Mouse (Mus musculus) thymus, postnatal 0 days (tissue): ENCODE measurements around the gene Spib. TPM values are rescaled to one million over a fixed set of nuclear protein-coding genes. Genes with fewer than 3 reads are reported as not detected.
A peak's percentile ranks its signal among the peaks of the same experiment; 100 is the strongest.

Experiments
- DNase-seq: peaks from one replicate; pipeline ENCODE4 v3.0.0-alpha.2; 2015; ENCODE audit warnings: low spot score
- microRNA-seq: library from miRNA; unstranded; fragments of <30 nt; microRNA quantifications from one replicate; pipeline ENCODE4, GENCODE M21; 2016; ENCODE audit warnings: borderline number of aligned reads
- polyA plus RNA-seq: library from polyadenylated mRNA; unstranded; fragments of >200 nt; fragmentation: Nextera tagmentation; extraction: Ambion mirVana; gene quantifications from 2 replicates; pipeline ENCODE4 v1.2.1, GENCODE M21; 2015

Gene Spib
- polyA plus RNA-seq, 1 experiment from 2014 or later: 16.3 TPM

GRCm38 (mm10) chr7:44490281-44490680 is 41.6 kb downstream of the Spib start:
- no peak for DNase-seq

GRCm38 (mm10) chr7:44488545-44488944 is 43.3 kb downstream of the Spib start:
- DNase-seq: no peak

- DNase-seq: no peak
Observed at GRCm38 (mm10) chr7:44487936-44488335, 43.9 kb downstream of the Spib start.

DNA sequence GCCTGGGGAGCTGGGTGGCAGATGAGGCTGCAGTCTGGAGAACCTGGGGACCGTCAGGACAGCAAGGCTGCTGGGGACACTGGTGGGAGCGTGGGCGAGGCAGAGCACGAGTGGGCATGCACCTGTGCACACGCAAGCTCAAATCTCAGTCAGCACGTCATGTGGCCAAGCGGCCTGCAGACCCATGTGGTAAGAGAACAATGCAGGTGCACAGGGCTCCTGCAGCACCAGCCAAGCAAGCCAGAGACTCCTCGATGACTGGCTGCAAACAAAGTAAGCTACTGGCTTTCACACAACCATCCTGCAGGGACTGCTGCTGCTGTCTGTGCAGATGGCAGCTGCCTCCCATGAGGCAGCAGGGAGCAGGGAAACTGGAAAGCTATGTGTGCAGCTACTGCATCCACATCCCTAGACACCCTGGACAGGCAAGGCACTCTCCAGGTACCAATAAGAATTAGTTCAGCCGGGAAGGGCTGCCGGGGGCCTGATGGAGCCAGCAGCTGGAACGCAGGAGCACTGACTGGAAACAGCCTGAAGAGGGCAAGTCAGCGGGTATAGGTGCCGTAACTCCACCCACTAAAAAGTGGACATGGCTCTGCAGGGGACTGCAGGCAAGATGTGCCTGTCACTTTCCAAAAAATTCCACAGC is 44.8 kb downstream of the Spib start:
- DNase-seq: no peak

DNA sequence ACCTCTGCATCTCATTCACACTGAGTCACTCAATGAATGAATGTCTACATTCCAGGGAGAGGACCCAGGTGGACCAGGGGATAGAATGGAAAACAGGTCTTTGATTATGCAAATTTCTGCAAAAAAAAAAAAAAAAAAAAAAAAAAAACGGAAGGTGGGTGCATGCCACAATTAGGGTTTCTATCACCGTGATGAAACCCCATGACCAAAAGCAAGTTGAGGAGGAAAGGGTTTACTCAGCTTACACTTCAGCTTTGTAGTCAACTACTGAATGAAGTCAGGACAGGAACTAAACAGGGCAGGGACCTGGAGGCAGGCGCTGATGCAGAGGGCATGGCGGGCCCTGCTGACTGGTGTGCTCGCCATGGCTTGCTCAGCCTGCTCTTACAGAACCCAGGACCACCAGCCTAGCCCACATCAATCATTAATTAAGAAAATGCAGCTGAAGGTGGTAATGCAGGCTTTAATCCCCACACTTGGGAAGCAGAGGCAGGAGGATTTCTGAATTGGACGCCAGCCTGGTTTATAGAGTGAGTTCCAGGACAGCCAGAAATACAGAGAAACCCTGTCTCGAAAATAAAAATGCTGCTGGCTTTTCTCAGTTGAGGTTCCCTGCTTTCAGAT is 46.2 kb downstream of the Spib start:
- DNase-seq: no peak

DNA sequence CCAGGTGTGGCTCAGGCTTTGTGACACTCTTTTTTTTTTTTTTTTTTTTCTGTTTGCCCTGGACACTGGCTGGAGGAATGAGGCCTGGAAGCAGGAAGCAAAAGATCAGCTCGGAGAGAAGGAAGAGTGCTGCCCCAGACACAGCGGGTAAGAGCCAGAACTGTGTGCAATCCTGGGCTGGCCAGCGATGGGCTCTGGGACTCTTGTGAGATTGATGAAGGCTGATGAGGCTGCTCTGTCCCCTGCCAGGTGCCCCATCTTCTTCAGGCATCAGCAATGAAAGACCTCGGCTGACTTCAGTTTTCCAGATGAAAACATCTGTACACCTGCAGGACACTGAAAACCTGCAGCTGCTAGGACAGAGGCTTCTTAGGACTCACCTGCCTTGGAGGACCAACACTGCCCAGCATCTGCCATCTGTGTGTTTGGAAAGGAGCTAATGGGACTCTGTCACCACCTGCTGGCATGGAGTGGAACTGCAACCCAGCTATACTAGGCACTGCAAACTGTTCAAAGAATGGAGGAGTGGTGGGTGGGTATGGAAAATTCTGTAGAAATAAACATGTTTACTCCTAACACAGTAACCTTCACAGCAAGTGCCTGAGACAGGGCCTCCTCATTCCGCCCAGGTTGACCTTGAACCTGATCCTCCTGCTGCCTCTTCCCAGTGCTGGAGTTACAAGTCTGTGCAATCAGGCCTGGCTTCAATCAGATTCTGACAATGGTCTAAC is 46.9 kb downstream of the Spib start:
- DNase-seq: peak; percentile 79

- DNase-seq: no peak
Observed at GRCm38 (mm10) chr7:44484109-44484508, 47.8 kb downstream of the Spib start.

DNA sequence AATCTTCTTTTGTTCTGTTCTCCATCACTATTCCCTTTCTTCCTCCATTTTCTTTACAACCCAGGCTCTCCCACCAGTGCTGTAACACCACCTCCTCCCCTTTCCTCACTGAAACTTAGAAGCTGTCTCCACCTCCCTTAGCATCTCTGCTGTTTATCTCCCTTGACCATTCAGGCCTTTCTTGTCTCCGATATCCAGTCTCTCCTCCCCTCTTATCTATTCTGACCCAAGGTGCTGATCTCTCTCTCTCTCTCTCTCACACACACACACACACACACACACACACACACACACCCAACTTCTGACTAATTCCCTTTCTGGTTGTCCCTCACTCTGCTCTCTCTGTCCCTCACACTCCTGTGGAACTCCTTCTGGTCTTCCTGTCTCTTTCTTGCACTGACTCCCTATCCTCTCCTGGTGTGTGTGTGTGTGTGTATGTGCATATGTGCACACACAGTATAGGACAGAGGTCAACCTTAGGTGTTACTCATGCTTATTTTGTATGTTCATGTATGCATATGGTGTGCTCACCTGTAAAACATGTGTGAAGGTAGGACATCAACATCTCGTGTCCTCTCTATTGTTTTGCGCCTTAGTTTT is 48.9 kb downstream of the Spib start:
- no peak for DNase-seq

Small RNA genes lying within 50 kb of the gene (microRNA-seq; reads per million reads assigned to microRNA genes)
- gene Mir7053: 1.2 reads per million

Other genes starting within 250 kb of the Spib start
- gene Clec11a, start 225.2 kb downstream of the Spib start, polyA plus RNA-seq: 3.7 and 4.0 TPM in 2 replicates
- gene Shank1, start 221.8 kb downstream of the Spib start, polyA plus RNA-seq: 0.14 and 0.29 TPM in 2 replicates
- gene Syt3, start 148.0 kb downstream of the Spib start, polyA plus RNA-seq: 0.26 and 0.38 TPM in 2 replicates
- gene 1700008O03Rik, start 146.3 kb downstream of the Spib start, polyA plus RNA-seq: 0.59 and 0.90 TPM in 2 replicates
- gene Lrrc4b, start 103.1 kb downstream of the Spib start, polyA plus RNA-seq: 0.05 TPM in 1 of 2 replicates, not detected in the other
- not detected in 2 replicates for gene Aspdh, start 66.7 kb downstream of the Spib start, polyA plus RNA-seq
- gene Josd2, start 64.1 kb downstream of the Spib start, polyA plus RNA-seq: 30.6 and 37.4 TPM in 2 replicates
- gene Emc10, start 35.5 kb downstream of the Spib start, polyA plus RNA-seq: 83.8 and 85.5 TPM in 2 replicates
- gene Fam71e1, start 35.5 kb downstream of the Spib start, polyA plus RNA-seq: 9.5 and 13.4 TPM in 2 replicates
- 0.55 TPM in 2 replicates for gene Mybpc2, start 7.4 kb downstream of the Spib start, polyA plus RNA-seq
- gene Pold1, start 16.8 kb upstream of the Spib start, polyA plus RNA-seq: 104 and 118 TPM in 2 replicates
- 96.9 and 101 TPM in 2 replicates for gene Nr1h2, start 21.9 kb upstream of the Spib start, polyA plus RNA-seq
- gene Napsa, start 40.3 kb upstream of the Spib start, polyA plus RNA-seq: 11.1 and 11.3 TPM in 2 replicates
- gene Kcnc3, start 58.6 kb upstream of the Spib start, polyA plus RNA-seq: 0.03 TPM in 1 of 2 replicates, not detected in the other
- gene Myh14, start 138.8 kb upstream of the Spib start, polyA plus RNA-seq: 0.66 and 1.0 TPM in 2 replicates
- not detected in 2 replicates for gene Izumo2, start 176.7 kb upstream of the Spib start, polyA plus RNA-seq
- gene Vrk3, start 216.3 kb upstream of the Spib start, polyA plus RNA-seq: 63.7 and 66.8 TPM in 2 replicates
- 0.82 and 1.7 TPM in 2 replicates for gene Zfp473, start 219.0 kb upstream of the Spib start, polyA plus RNA-seq